ENCODE assay signal across 36 mouse cellular contexts in genomic region chr3:59893276-59893675, GRCm38 (mm10). TPM values are rescaled to one million over a fixed set of nuclear protein-coding genes. Genes with fewer than 3 reads are reported as not detected.
A peak's percentile ranks its signal among the peaks of the same experiment; 100 is the strongest.
DNase-seq lines count a peak whose midpoint lies in the region; ATAC-seq and TF ChIP-seq lines count a peak whose summit lies in the region.
"Had no signal": no experiment of that assay in that cellular context is flagged by ENCODE, and none has a peak within 500 bp of the region (broad histone marks: within the 10 kb centered on the region; RNA-seq: fewer than 3 reads in every experiment).

No protein-coding gene starts in this region.

- no peak for TF ChIP-seq CTCF in liver, adult 2 months (IDR thresholded peaks at IDR 0.05; ENCODE audit: low read depth, low read length)
- no peak for TF ChIP-seq CTCF in liver, postnatal 0 days (IDR thresholded peaks at IDR 0.05; ENCODE audit: low read depth)

- H3K9ac ChIP-seq in liver, adult 2 months (ENCODE audit: low read depth, low read length), result no peak overlapping the region
- H3K9ac ChIP-seq in liver, postnatal 0 days (replicated peaks), result no peak overlapping the region
- no peak overlapping the region for H3K9ac ChIP-seq in forebrain, embryonic 14.5 days (ENCODE audit: low read length)
- H3K9ac ChIP-seq: embryonic facial prominence, embryonic 12.5 days; forebrain, postnatal 0 days; intestine, embryonic 15.5 days; liver, embryonic 15.5 days; stomach, embryonic 15.5 days had no signal

- H3K27ac ChIP-seq in liver, adult 2 months (replicated peaks; ENCODE audit: insufficient read depth, low read depth, low read length), result no peak overlapping the region
- no peak overlapping the region for H3K27ac ChIP-seq in liver, postnatal 0 days (ENCODE audit: low read depth)
- no peak overlapping the region for H3K27ac ChIP-seq in forebrain, embryonic 14.5 days (ENCODE audit: low read depth, low read length)
- H3K27ac ChIP-seq: embryonic facial prominence, embryonic 12.5 days; intestine, embryonic 15.5 days; liver, embryonic 15.5 days; stomach, embryonic 15.5 days had no signal

- peak; percentile 3 for DNase-seq in gastrocnemius, adult 18-20 months (ENCODE audit: low spot score)
- no peak for DNase-seq in gastrocnemius, postnatal 10 days
- peak; percentile 77 for DNase-seq in liver, adult 2 months (ENCODE audit: extremely low read depth, low read depth, low spot score)
- no peak for DNase-seq in liver, postnatal 0 days
- peak; percentile 49 for DNase-seq in fat pad, adult 2 months (ENCODE audit: extremely low read depth, low read depth, low spot score)
- DNase-seq in forebrain, embryonic 14.5 days (ENCODE audit: low spot score), result no peak
- DNase-seq: adrenal gland, postnatal 25 days; B cell, adult 2 months; cerebellum, adult 8-10 months; cerebellum, postnatal 25 days; forebrain, postnatal 0 days; gastrocnemius, postnatal 14 days; kidney, adult 8-10 months; kidney, postnatal 25 days; liver; lung, postnatal 14 days; midbrain, embryonic 14.5 days; retina, postnatal 1 day; right cerebral cortex, postnatal 14 days had no signal

- WGBS in liver, adult 2 months, result 39% methylated on average over 2 of the region's 2 CpGs
- 54% methylated on average over 2 of the region's 2 CpGs for WGBS in liver, postnatal 0 days (ENCODE audit: insufficient replicate concordance)
- WGBS in forebrain, embryonic 14.5 days, result 90% methylated on average over 2 of the region's 2 CpGs

- TF ChIP-seq EP300 in liver, postnatal 0 days (IDR thresholded peaks at IDR 0.05; ENCODE audit: low read depth), result no peak

- no peaks in the 10 kb centered on the region for H3K79me2 ChIP-seq in liver, adult 2 months (ENCODE audit: control insufficient read depth, insufficient read depth, low read length)

- no peak overlapping the region for H3K4me3 ChIP-seq in liver, adult 2 months (ENCODE audit: insufficient read depth, low read depth, low read length)
- H3K4me3 ChIP-seq in liver, postnatal 0 days (ENCODE audit: low read depth, low read length), result no peak overlapping the region
- no peak overlapping the region for H3K4me3 ChIP-seq in forebrain, embryonic 14.5 days (ENCODE audit: low read depth, low read length)
- H3K4me3 ChIP-seq: embryonic facial prominence, embryonic 12.5 days; intestine, embryonic 15.5 days; liver, embryonic 15.5 days; stomach, embryonic 15.5 days had no signal

- no peak for TF ChIP-seq POLR2A in liver, adult 2 months (IDR thresholded peaks at IDR 0.05; ENCODE audit: extremely low read depth, insufficient read depth, low read length)

- ATAC-seq in liver, postnatal 0 days, result no peak
- no peak for ATAC-seq in forebrain, embryonic 14.5 days
- ATAC-seq: forebrain, postnatal 0 days; hindbrain, embryonic 16.5 days; intestine, embryonic 15.5 days had no signal

- H3K4me2 ChIP-seq in liver, postnatal 0 days (ENCODE audit: low read depth, low read length), result no peak overlapping the region
- H3K4me2 ChIP-seq in forebrain, embryonic 14.5 days (ENCODE audit: low read length), result no peak overlapping the region
- H3K4me2 ChIP-seq: embryonic facial prominence, embryonic 12.5 days; intestine, embryonic 15.5 days; liver, embryonic 15.5 days; stomach, embryonic 15.5 days had no signal

- no peaks in the 10 kb centered on the region for H3K27me3 ChIP-seq in liver, adult 2 months (ENCODE audit: control insufficient read depth, insufficient read depth, low read length)
- H3K27me3 ChIP-seq in liver, postnatal 0 days (ENCODE audit: insufficient read depth, low read length), result no peaks in the 10 kb centered on the region
- no peaks in the 10 kb centered on the region for H3K27me3 ChIP-seq in forebrain, embryonic 14.5 days (replicated peaks; ENCODE audit: control insufficient read depth, insufficient read depth, low read length)
- H3K27me3 ChIP-seq: embryonic facial prominence, embryonic 12.5 days; intestine, embryonic 15.5 days; liver, embryonic 15.5 days; stomach, embryonic 15.5 days had no signal

- no peaks in the 10 kb centered on the region for H3K36me3 ChIP-seq in liver, adult 2 months (ENCODE audit: control insufficient read depth, insufficient read depth, low read length)
- H3K36me3 ChIP-seq in liver, postnatal 0 days (replicated peaks; ENCODE audit: insufficient read depth, low read length), result no peaks in the 10 kb centered on the region
- no peaks in the 10 kb centered on the region for H3K36me3 ChIP-seq in forebrain, embryonic 14.5 days (ENCODE audit: control insufficient read depth, insufficient read depth, low read length)
- H3K36me3 ChIP-seq: embryonic facial prominence, embryonic 12.5 days; intestine, embryonic 15.5 days; liver, embryonic 15.5 days; stomach, embryonic 15.5 days had no signal

- H3K9me3 ChIP-seq in liver, postnatal 0 days (ENCODE audit: low read length), result no peaks in the 10 kb centered on the region
- H3K9me3 ChIP-seq in forebrain, embryonic 14.5 days (replicated peaks; ENCODE audit: control insufficient read depth, low read length), result no peaks in the 10 kb centered on the region
- H3K9me3 ChIP-seq: embryonic facial prominence, embryonic 12.5 days; intestine, embryonic 15.5 days; liver, embryonic 15.5 days; stomach, embryonic 15.5 days had no signal

- H3K4me1 ChIP-seq in liver, adult 2 months (ENCODE audit: control insufficient read depth, insufficient read depth, low read length), result peaks cover 2% of the 10 kb centered on the region; the same call in 1 of the 2 replicates
- 0 out of 2 replicates have a peak, but pooled peaks cover 2% of the 10 kb centered on the region for H3K4me1 ChIP-seq in liver, postnatal 0 days (ENCODE audit: insufficient read depth)
- H3K4me1 ChIP-seq in forebrain, embryonic 14.5 days (ENCODE audit: control insufficient read depth, insufficient read depth, low read length), result no peaks in the 10 kb centered on the region
- H3K4me1 ChIP-seq: embryonic facial prominence, embryonic 12.5 days; intestine, embryonic 15.5 days; liver, embryonic 15.5 days; stomach, embryonic 15.5 days had no signal

RNA-seq across cellular contexts. Expression of gene C130079G13Rik, which starts 31.7 kb away (rescaled TPM):
- total RNA-seq in gastrocnemius, adult 18-20 months (2021), result not detected
- not detected for total RNA-seq in gastrocnemius, postnatal 10 days (2021)
- total RNA-seq in liver, adult 2 months (2014; rRNA removed), result not detected in 2 replicates
- not detected in 2 replicates for polyA plus RNA-seq in liver, adult 2 months (2012; rRNA removed)
- not detected in 2 replicates for polyA plus RNA-seq in liver, postnatal 0 days (2015; fragmentation: Nextera tagmentation; extraction: Ambion mirVana)
- polyA plus RNA-seq in forebrain, embryonic 14.5 days (2014; fragmentation: Nextera tagmentation; extraction: Ambion mirVana), result not detected in 2 replicates
- total RNA-seq: adrenal gland, postnatal 25 days; forebrain, postnatal 0 days; gastrocnemius, postnatal 14 days; heart, adult 18-20 months; heart, postnatal 25 days; layer of hippocampus, adult 18-20 months; layer of hippocampus, postnatal 10 days; left cerebral cortex, adult 18-20 months; left cerebral cortex, postnatal 14 days; monocyte, adult 5-6 weeks had no signal
- polyA plus RNA-seq: embryonic facial prominence, embryonic 12.5 days; forebrain, embryonic 11.5 days; forebrain, postnatal 0 days; heart, embryonic 14.5 days; hindbrain, embryonic 11.5 days; hindbrain, embryonic 16.5 days; intestine, embryonic 15.5 days; limb, embryonic 11.5 days; liver, embryonic 15.5 days; midbrain, embryonic 14.5 days; neural tube, embryonic 14.5 days; stomach, embryonic 15.5 days had no signal

RNA-seq across cellular contexts. Expression of gene Gm8298, which starts 32.4 kb away (rescaled TPM):
- not detected for total RNA-seq in gastrocnemius, adult 18-20 months (2021)
- total RNA-seq in gastrocnemius, postnatal 10 days (2021), result not detected
- total RNA-seq in liver, adult 2 months (2014; rRNA removed), result not detected in 2 replicates
- polyA plus RNA-seq in liver, adult 2 months (2012; rRNA removed), result not detected in 2 replicates
- polyA plus RNA-seq in liver, postnatal 0 days (2015; fragmentation: Nextera tagmentation; extraction: Ambion mirVana), result not detected in 2 replicates
- polyA plus RNA-seq in forebrain, embryonic 14.5 days (2014; fragmentation: Nextera tagmentation; extraction: Ambion mirVana), result not detected in 2 replicates
- total RNA-seq: adrenal gland, postnatal 25 days; forebrain, postnatal 0 days; gastrocnemius, postnatal 14 days; heart, adult 18-20 months; heart, postnatal 25 days; layer of hippocampus, adult 18-20 months; layer of hippocampus, postnatal 10 days; left cerebral cortex, adult 18-20 months; left cerebral cortex, postnatal 14 days; monocyte, adult 5-6 weeks had no signal
- polyA plus RNA-seq: embryonic facial prominence, embryonic 12.5 days; forebrain, embryonic 11.5 days; forebrain, postnatal 0 days; heart, embryonic 14.5 days; hindbrain, embryonic 11.5 days; hindbrain, embryonic 16.5 days; intestine, embryonic 15.5 days; limb, embryonic 11.5 days; liver, embryonic 15.5 days; midbrain, embryonic 14.5 days; neural tube, embryonic 14.5 days; stomach, embryonic 15.5 days had no signal

Comparison
In these comparisons a context has a peak if more than half of its experiments do, and no peak if none do; other contexts are left out.
1. DNase-seq: peak in gastrocnemius, adult 18-20 months (single experiment), liver, adult 2 months (single experiment) and fat pad, adult 2 months (single experiment); none in gastrocnemius, postnatal 10 days (single experiment), liver, postnatal 0 days (single experiment) and forebrain, embryonic 14.5 days (single experiment).